Mouse (Mus musculus) CH12.LX (cell line): ENCODE measurements around the gene Uqcr10.

Experiments
- CTCF ChIP-seq, 2 experiments: IDR thresholded peaks in 1 of 2; conservative IDR thresholded peaks in 1 of 2; 2 replicates each; pipeline ENCODE4 v1.5.1; 2011 to 2012; ENCODE audit warnings: low read depth in 2 of 2, low read length in 2 of 2, improper control_type of control experiment in 1 of 2, inconsistent platforms in 1 of 2, mild to moderate bottlenecking in 1 of 2, moderate library complexity in 1 of 2
- IRF4 ChIP-seq: IDR thresholded peaks from 2 replicates; pipeline ENCODE4 v1.6.1; 2014; ENCODE audit warnings: low read depth, mild to moderate bottlenecking, inconsistent platforms, low read length, improper control_type of control experiment
- POLR2A ChIP-seq: IDR thresholded peaks from 2 replicates; pipeline ENCODE4 v1.6.1; 2011; ENCODE audit warnings: low read depth, mild to moderate bottlenecking, improper control_type of control experiment, low read length
- SIN3A ChIP-seq: IDR thresholded peaks from 2 replicates; pipeline ENCODE4 v1.6.1; 2012; ENCODE audit warnings: low read length, improper control_type of control experiment, inconsistent platforms
- USF1 ChIP-seq: IDR thresholded peaks from 2 replicates; pipeline ENCODE4 v1.6.1; 2014; ENCODE audit warnings: low read depth, mild to moderate bottlenecking, inconsistent platforms, low read length, improper control_type of control experiment

DNA sequence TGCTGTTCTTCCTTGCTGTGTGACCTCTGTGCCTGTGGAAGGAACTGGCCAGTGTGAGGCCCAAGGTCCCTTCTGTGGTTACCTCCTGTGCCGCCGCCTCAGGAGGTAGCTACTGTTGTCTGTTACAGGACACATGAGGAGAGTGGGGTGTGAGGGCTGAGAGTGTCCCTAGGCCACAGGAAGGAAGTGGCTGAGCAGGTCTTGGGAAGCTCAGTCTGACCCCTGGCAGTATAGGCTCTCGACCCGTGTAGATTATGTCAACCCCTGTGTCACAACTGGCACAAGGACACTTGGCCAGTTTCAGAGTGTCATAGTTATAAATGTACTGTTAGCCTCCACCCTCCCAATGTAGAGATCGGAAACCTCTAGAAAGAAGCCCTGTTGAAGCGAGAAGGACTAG is 20.6 kb downstream of the Uqcr10 start:
- TF ChIP-seq POLR2A = no peak
- TF ChIP-seq CTCF (conservative IDR thresholded peaks at IDR 0.05 in 1 of 2, IDR thresholded peaks at IDR 0.05 in 1 of 2; ENCODE audit: low read depth in 2 of 2, low read length in 2 of 2) = no peak
- no peak for TF ChIP-seq IRF4
- no peak for TF ChIP-seq SIN3A
- TF ChIP-seq USF1 = no peak
